Mouse (Mus musculus): ENCODE measurements around the gene Hnf1b. TPM values are rescaled to one million over a fixed set of nuclear protein-coding genes. Genes with fewer than 3 reads are reported as not detected.

Gene Hnf1b
- polyA plus RNA-seq, 1 experiment from 2014 or later = 0.14 TPM

DNA sequence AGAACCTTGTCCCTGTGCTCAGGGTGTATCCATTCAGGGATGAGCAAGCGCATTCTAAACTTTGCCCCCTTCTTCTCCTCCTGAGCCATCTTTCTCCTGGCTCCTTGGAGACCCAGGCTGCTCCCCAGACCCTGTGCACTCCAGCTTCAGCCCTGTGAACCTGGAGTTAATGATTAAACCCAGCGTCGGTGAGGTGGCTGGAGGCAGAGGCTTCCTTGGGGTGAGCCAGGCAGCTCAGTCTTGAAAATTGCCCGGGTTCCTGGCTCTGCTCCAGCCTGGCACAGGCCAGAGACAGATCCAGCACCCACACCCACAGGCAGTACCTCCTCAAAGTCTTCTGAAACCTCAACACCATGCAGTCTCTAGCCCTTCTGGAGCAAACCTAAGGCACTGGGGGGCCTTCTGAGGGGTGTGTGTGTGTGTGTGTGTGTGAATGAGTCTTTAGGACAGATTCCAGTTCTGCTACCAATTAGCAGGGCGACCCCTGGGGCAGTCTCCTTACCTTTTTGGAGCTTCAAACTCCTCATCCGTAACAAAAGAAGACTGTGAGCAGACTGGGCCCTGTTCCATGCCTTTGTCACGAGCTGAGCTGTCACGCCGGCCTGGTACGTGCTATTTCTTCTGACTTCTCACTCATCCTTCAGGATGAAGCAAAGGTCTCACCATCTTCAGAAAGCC lies 29.9 kb upstream of the Hnf1b start:
- Histone ChIP-seq H3K4me1 (ENCODE audit: control insufficient read depth, insufficient read depth, low read length) (peaks cover 3% of the 10 kb centered on the region; the same call in 1 of the 2 replicates), H3K27me3 (replicated peaks; ENCODE audit: control insufficient read depth, insufficient read depth, low read length) (no peaks in the 10 kb centered on the region), H3K27ac (ENCODE audit: low read depth, low read length) (no peak overlapping the region), H3K9ac (ENCODE audit: low read length) (no peak overlapping the region), H3K4me3 (ENCODE audit: low read depth, low read length) (no peak overlapping the region), H3K36me3 (ENCODE audit: control insufficient read depth, insufficient read depth, low read length) (no peaks in the 10 kb centered on the region), H3K9me3 (replicated peaks; ENCODE audit: control insufficient read depth, low read length) (no peaks in the 10 kb centered on the region), H3K4me2 (ENCODE audit: low read length) (no peak overlapping the region)
- ATAC-seq = no peak
- DNase-seq (ENCODE audit: low spot score) = peak; percentile 4
- 37% methylated on average over 10 of the region's 10 CpGs for WGBS

DNA sequence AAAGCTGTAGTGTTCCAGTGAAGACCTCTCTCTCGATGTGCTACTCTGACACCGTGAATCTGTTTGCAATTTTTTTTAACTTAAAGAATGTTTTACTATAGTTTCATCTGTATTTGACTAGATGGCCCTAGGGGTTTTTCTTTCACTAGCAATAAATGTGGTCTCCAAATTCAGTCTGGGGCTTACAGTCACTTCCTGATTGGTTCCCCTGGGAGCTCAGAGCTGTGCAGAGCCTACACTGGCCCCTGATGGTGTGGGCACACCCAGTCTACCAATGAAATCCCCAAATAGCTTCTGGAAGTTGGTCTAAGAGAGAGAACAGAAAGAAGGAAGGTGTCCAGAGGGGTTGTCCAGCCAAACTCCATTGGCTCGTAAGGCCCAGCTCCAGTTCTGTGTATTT lies 23.7 kb upstream of the Hnf1b start:
- Histone ChIP-seq H3K4me3 (ENCODE audit: low read depth, low read length) (no peak overlapping the region), H3K27ac (ENCODE audit: low read depth, low read length) (no peak overlapping the region), H3K9ac (ENCODE audit: low read length) (no peak overlapping the region), H3K36me3 (ENCODE audit: control insufficient read depth, insufficient read depth, low read length) (no peaks in the 10 kb centered on the region), H3K4me2 (ENCODE audit: low read length) (no peak overlapping the region), H3K4me1 (ENCODE audit: control insufficient read depth, insufficient read depth, low read length) (no peaks in the 10 kb centered on the region), H3K9me3 (replicated peaks; ENCODE audit: control insufficient read depth, low read length) (no peaks in the 10 kb centered on the region), H3K27me3 (replicated peaks; ENCODE audit: control insufficient read depth, insufficient read depth, low read length) (no peaks in the 10 kb centered on the region)
- ATAC-seq = no peak
- DNase-seq (ENCODE audit: low spot score) = no peak
- WGBS = 95% methylated on average over 3 of the region's 3 CpGs

DNA sequence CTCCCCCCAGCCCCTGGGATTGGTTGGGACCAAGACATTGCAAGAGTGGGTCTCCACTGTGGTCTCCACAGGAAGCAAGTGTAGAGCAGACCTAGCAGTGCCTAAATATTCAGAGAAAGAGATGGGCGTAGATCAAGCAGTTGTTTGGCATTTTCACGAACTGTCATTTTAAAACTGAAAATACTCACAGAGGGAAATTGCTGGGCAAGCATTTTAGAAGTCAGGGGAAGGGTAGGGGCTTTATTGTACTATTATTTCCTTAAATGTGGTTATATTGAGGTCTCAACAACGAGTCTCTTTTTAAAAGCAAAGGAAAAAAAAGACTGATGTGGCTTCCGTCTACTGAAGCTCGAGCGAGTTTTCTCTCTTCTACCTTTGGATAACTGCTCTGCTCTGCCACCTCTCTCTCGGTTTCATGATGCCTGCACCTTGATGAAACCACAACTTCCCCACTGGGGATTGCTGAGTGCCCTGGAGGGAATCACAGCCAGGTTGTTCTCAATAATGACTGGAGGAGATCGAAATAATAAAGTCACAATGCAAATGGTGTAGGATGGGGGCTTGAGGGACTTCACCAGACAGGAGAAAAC lies 21.2 kb upstream of the Hnf1b start:
- no peaks in the 10 kb centered on the region for H3K36me3 ChIP-seq (ENCODE audit: control insufficient read depth, insufficient read depth, low read length)
- H3K9ac ChIP-seq (ENCODE audit: low read length) = no peak overlapping the region
- H3K27ac ChIP-seq (ENCODE audit: low read depth, low read length) = no peak overlapping the region
- H3K4me3 ChIP-seq (ENCODE audit: low read depth, low read length) = no peak overlapping the region
- 84% methylated on average over 8 of the region's 8 CpGs for WGBS
- H3K27me3 ChIP-seq (replicated peaks; ENCODE audit: control insufficient read depth, insufficient read depth, low read length) = no peaks in the 10 kb centered on the region
- no peaks in the 10 kb centered on the region for H3K4me1 ChIP-seq (ENCODE audit: control insufficient read depth, insufficient read depth, low read length)
- DNase-seq (ENCODE audit: low spot score) = no peak
- H3K9me3 ChIP-seq (replicated peaks; ENCODE audit: control insufficient read depth, low read length) = no peaks in the 10 kb centered on the region
- no peak overlapping the region for H3K4me2 ChIP-seq (ENCODE audit: low read length)
- no peak for ATAC-seq

DNA sequence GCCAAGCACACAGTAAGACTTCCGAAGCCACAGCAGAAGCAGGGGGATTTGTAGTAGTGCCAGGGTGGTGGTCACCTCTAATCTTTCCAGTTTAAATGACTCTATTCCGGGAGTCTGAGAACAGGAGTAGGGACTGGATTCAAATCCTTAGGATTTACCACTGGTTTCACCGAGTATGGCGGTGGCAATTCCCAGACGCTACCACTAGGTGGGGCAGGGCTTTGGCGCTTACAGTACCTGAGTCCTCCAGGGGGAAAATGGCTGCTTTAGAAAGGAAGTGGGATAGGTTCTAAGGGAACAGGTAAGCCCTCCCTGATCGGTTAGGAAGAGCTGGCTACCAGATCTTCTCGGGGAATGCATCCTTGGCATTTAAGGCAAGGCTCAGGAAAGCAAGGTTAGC lies 17.5 kb upstream of the Hnf1b start:
- H3K4me2 ChIP-seq (ENCODE audit: low read length) = no peak overlapping the region
- no peak overlapping the region for H3K27ac ChIP-seq (ENCODE audit: low read depth, low read length)
- no peaks in the 10 kb centered on the region for H3K36me3 ChIP-seq (ENCODE audit: control insufficient read depth, insufficient read depth, low read length)
- no peak overlapping the region for H3K9ac ChIP-seq (ENCODE audit: low read length)
- ATAC-seq = no peak
- no peak overlapping the region for H3K4me3 ChIP-seq (ENCODE audit: low read depth, low read length)
- peak; percentile 43 for DNase-seq (ENCODE audit: low spot score)
- no peaks in the 10 kb centered on the region for H3K27me3 ChIP-seq (replicated peaks; ENCODE audit: control insufficient read depth, insufficient read depth, low read length)
- H3K9me3 ChIP-seq (replicated peaks; ENCODE audit: control insufficient read depth, low read length) = no peaks in the 10 kb centered on the region
- H3K4me1 ChIP-seq (ENCODE audit: control insufficient read depth, insufficient read depth, low read length) = no peaks in the 10 kb centered on the region
- WGBS = 46% methylated on average over 8 of the region's 8 CpGs

DNA sequence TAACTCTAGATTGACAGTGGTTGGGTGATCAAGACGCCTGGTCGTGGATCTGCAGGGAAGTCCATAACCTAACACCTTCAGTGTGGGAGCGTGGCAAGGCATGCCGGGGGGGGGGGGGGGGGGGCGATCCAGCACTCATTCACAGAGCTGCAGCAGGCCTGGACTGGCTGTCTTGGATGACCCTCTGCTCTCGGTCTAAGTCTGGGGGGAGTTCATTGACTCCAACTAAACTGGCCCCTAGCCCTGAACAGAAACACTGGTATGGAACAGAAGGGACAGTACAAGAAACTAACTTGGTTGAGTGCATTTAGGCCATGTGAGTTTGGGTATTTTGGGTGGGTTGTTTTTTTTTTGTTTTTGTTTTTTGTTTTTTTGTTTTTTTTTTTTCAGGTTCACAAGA lies 16.3 kb upstream of the Hnf1b start:
- Histone ChIP-seq H3K4me1 (ENCODE audit: control insufficient read depth, insufficient read depth, low read length) (no peaks in the 10 kb centered on the region), H3K9me3 (replicated peaks; ENCODE audit: control insufficient read depth, low read length) (no peaks in the 10 kb centered on the region), H3K27ac (ENCODE audit: low read depth, low read length) (no peak overlapping the region), H3K4me2 (ENCODE audit: low read length) (no peak overlapping the region), H3K4me3 (ENCODE audit: low read depth, low read length) (no peak overlapping the region), H3K27me3 (replicated peaks; ENCODE audit: control insufficient read depth, insufficient read depth, low read length) (no peaks in the 10 kb centered on the region), H3K9ac (ENCODE audit: low read length) (no peak overlapping the region), H3K36me3 (ENCODE audit: control insufficient read depth, insufficient read depth, low read length) (no peaks in the 10 kb centered on the region)
- WGBS = 91% methylated on average over 5 of the region's 6 CpGs
- DNase-seq (ENCODE audit: low spot score) = no peak
- no peak for ATAC-seq

DNA sequence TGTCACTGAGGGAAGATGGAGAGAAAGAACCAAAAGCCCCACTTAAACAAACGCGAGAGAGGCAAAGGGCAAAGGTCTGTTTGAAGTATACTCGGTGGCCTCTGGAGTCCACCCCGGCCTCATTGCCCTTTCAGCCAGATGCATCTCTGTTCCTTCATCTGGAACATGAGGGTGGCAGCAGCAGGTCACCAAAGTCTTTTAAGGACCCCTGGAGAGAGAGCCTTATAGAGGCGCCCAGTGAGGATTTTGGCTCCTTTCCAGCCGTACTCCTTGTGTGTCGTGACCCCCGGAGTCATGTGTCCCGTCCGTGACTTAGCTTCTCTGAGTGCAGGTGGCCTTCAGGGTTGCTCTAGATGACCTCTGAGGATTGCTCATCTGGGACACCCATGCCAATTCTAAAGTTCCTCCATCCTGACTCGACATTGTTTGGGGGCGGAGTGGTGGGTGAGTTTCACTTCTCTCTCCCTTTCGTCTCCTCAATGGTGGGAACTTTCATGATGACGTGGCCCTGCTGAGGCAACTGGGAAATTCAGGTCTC lies 15.8 kb upstream of the Hnf1b start:
- Histone ChIP-seq H3K4me1 (ENCODE audit: control insufficient read depth, insufficient read depth, low read length) (no peaks in the 10 kb centered on the region), H3K9ac (ENCODE audit: low read length) (no peak overlapping the region), H3K27ac (ENCODE audit: low read depth, low read length) (no peak overlapping the region), H3K27me3 (replicated peaks; ENCODE audit: control insufficient read depth, insufficient read depth, low read length) (no peaks in the 10 kb centered on the region), H3K4me3 (ENCODE audit: low read depth, low read length) (no peak overlapping the region), H3K36me3 (ENCODE audit: control insufficient read depth, insufficient read depth, low read length) (no peaks in the 10 kb centered on the region), H3K4me2 (ENCODE audit: low read length) (no peak overlapping the region), H3K9me3 (replicated peaks; ENCODE audit: control insufficient read depth, low read length) (no peaks in the 10 kb centered on the region)
- ATAC-seq (no peak), DNase-seq (ENCODE audit: low spot score) (no peak)
- 86% methylated on average over 14 of the region's 14 CpGs for WGBS

DNA sequence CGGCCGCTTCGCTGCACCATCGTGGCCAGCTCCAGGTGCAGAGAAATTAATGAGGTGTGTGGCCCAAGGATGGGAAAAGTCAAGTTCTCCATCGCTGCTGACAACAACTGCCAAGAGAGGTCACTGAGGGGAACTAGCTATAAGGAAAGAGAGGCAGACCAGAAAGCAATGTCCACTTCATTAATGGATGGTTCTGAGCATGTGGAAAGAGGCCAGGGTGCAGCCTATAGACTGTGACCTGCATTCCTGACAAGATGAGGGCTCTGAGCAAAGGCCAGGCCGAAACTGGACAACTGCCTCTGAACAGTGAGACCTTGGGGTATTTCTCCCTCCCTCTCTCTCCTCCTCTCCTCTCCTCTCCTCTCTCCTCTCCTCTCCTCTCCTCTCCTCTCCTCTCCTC lies 10.4 kb upstream of the Hnf1b start:
- no peak for ATAC-seq
- no peak overlapping the region for H3K9ac ChIP-seq (ENCODE audit: low read length)
- H3K9me3 ChIP-seq (replicated peaks; ENCODE audit: control insufficient read depth, low read length) = no peaks in the 10 kb centered on the region
- no peak for DNase-seq (ENCODE audit: low spot score)
- no peaks in the 10 kb centered on the region for H3K36me3 ChIP-seq (ENCODE audit: control insufficient read depth, insufficient read depth, low read length)
- H3K4me2 ChIP-seq (ENCODE audit: low read length) = no peak overlapping the region
- H3K4me3 ChIP-seq (ENCODE audit: low read depth, low read length) = no peak overlapping the region
- no peak overlapping the region for H3K27ac ChIP-seq (ENCODE audit: low read depth, low read length)
- no peaks in the 10 kb centered on the region for H3K4me1 ChIP-seq (ENCODE audit: control insufficient read depth, insufficient read depth, low read length)
- H3K27me3 ChIP-seq (replicated peaks; ENCODE audit: control insufficient read depth, insufficient read depth, low read length) = no peaks in the 10 kb centered on the region
- 80% methylated on average over 6 of the region's 6 CpGs for WGBS

DNA sequence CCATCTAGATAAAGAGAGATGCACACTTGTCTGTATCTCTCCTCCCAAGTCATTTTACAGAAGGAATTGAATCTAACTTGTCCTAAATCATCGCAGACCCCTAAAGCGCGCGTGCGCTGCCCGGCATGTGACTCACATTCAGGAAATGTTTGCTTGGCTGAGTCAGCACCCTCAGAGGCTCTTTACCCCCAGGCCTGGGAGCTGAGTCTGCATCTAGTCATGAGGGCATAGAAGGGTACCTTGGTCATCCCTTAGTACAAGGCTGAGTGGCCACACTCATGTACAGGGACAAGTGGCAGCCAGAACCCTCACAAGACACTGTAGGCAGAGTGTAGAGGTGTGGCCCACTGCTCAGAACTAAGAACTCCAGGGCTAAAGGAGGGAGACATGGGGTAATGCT lies 6.3 kb upstream of the Hnf1b start:
- 97% methylated on average over 6 of the region's 6 CpGs for WGBS

DNA sequence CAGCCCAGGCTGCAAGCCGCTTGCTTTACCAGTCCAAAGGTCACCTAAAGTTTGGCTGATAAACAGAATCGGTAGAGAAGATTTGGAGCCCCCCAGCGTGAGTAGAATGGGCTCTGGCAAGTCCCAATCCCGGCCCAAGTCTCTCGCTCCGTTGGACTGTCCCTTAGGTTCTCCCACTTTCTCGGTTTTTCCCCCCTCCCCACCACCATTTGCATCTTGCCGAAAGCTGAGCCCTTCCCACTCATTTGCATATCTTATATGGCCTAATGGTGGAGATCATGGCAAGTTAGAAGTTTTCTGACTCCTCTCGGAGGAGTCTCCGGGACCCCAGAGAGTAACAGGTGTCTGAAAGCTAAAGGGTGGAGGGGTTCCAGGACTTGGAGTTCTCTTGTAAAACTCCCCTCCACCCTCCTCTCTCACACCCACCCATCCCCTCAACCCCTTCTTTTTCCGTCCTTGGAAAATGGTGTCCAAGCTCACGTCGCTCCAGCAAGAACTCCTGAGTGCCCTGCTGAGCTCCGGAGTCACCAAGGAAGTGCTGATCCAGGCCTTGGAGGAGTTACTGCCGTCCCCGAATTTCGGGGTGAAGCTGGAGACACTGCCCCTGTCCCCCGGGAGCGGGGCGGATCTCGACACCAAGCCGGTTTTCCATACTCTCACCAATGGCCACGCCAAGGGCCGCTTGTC lies 866 bp downstream of the Hnf1b start:
- no peak for ATAC-seq
- WGBS = under 1% methylated on average over 24 of the region's 24 CpGs
- peaks cover 53% of the 10 kb centered on the region for H3K27me3 ChIP-seq (replicated peaks; ENCODE audit: control insufficient read depth, insufficient read depth, low read length)
- no peaks in the 10 kb centered on the region for H3K4me1 ChIP-seq (ENCODE audit: control insufficient read depth, insufficient read depth, low read length)
- H3K4me3 ChIP-seq (ENCODE audit: low read depth, low read length) = no peak overlapping the region
- no peak overlapping the region for H3K27ac ChIP-seq (ENCODE audit: low read depth, low read length)
- H3K9me3 ChIP-seq (replicated peaks; ENCODE audit: control insufficient read depth, low read length) = no peaks in the 10 kb centered on the region
- no peak overlapping the region for H3K4me2 ChIP-seq (ENCODE audit: low read length)
- no peaks in the 10 kb centered on the region for H3K36me3 ChIP-seq (ENCODE audit: control insufficient read depth, insufficient read depth, low read length)
- DNase-seq (ENCODE audit: low spot score) = no peak
- no peak overlapping the region for H3K9ac ChIP-seq (ENCODE audit: low read length)

More for the DNA sequence above, 6.3 kb upstream of the Hnf1b start:
- H3K27me3 ChIP-seq (replicated peaks; ENCODE audit: control insufficient read depth, insufficient read depth, low read length) = no peaks in the 10 kb centered on the region; the same call in 1 of the 2 replicates
- DNase-seq (ENCODE audit: low spot score) = no peak
- H3K4me1 ChIP-seq (ENCODE audit: control insufficient read depth, insufficient read depth, low read length) = no peaks in the 10 kb centered on the region
- H3K9ac ChIP-seq (ENCODE audit: low read length) = no peak overlapping the region
- no peaks in the 10 kb centered on the region for H3K9me3 ChIP-seq (replicated peaks; ENCODE audit: control insufficient read depth, low read length)
- ATAC-seq = no peak
- no peak overlapping the region for H3K4me3 ChIP-seq (ENCODE audit: low read depth, low read length)
- H3K27ac ChIP-seq (ENCODE audit: low read depth, low read length) = no peak overlapping the region
- H3K4me2 ChIP-seq (ENCODE audit: low read length) = no peak overlapping the region
- H3K36me3 ChIP-seq (ENCODE audit: control insufficient read depth, insufficient read depth, low read length) = no peaks in the 10 kb centered on the region

All from forebrain, embryonic 14.5 days (tissue).